Mouse (Mus musculus): ENCODE measurements around the gene Atp1a1.

The Atp1a1 gene

GRCm38 (mm10) chr3:101604550-101605223, at the start of gene Atp1a1:
Gene Atp1a1 (minus strand): TSS chr3:101604684.
- DNase-seq (ENCODE audit: extremely low read depth, low read depth, low spot score), result peak; percentile 68

- no peak for DNase-seq (ENCODE audit: extremely low read depth, low read depth, low spot score)
Observed at GRCm38 (mm10) chr3:101653446-101653845, 49.0 kb upstream of the Atp1a1 start.

GRCm38 (mm10) chr3:101652967-101653366, 48.5 kb upstream of the Atp1a1 start:
- peak; percentile 85 for DNase-seq (ENCODE audit: extremely low read depth, low read depth, low spot score)

GRCm38 (mm10) chr3:101650328-101650727, 45.8 kb upstream of the Atp1a1 start:
- DNase-seq (ENCODE audit: extremely low read depth, low read depth, low spot score), result no peak

GRCm38 (mm10) chr3:101649271-101649670, 44.8 kb upstream of the Atp1a1 start:
- peak; percentile 58 for DNase-seq (ENCODE audit: extremely low read depth, low read depth, low spot score)

- DNase-seq (ENCODE audit: extremely low read depth, low read depth, low spot score), result peak; percentile 99
Observed at GRCm38 (mm10) chr3:101648096-101648793, 43.8 kb upstream of the Atp1a1 start.

GRCm38 (mm10) chr3:101646806-101647205, 42.3 kb upstream of the Atp1a1 start:
- DNase-seq (ENCODE audit: extremely low read depth, low read depth, low spot score), result no peak

- no peak for DNase-seq (ENCODE audit: extremely low read depth, low read depth, low spot score)
Observed at GRCm38 (mm10) chr3:101645569-101646106, 41.2 kb upstream of the Atp1a1 start.

- no peak for DNase-seq (ENCODE audit: extremely low read depth, low read depth, low spot score)
Observed at GRCm38 (mm10) chr3:101644062-101644802, 39.7 kb upstream of the Atp1a1 start.

- no peak for DNase-seq (ENCODE audit: extremely low read depth, low read depth, low spot score)
Observed at GRCm38 (mm10) chr3:101643264-101643663, 38.8 kb upstream of the Atp1a1 start.

GRCm38 (mm10) chr3:101638223-101638622, 33.7 kb upstream of the Atp1a1 start:
- peak; percentile 75 for DNase-seq (ENCODE audit: extremely low read depth, low read depth, low spot score)

GRCm38 (mm10) chr3:101636510-101636909, 32.0 kb upstream of the Atp1a1 start:
- DNase-seq (ENCODE audit: extremely low read depth, low read depth, low spot score), result peak; percentile 89

- no peak for DNase-seq (ENCODE audit: extremely low read depth, low read depth, low spot score)
Observed at GRCm38 (mm10) chr3:101636086-101636485, 31.6 kb upstream of the Atp1a1 start.

GRCm38 (mm10) chr3:101634141-101634900, 29.8 kb upstream of the Atp1a1 start:
- DNase-seq (ENCODE audit: extremely low read depth, low read depth, low spot score), result no peak

- no peak for DNase-seq (ENCODE audit: extremely low read depth, low read depth, low spot score)
Observed at GRCm38 (mm10) chr3:101628255-101628654, 23.8 kb upstream of the Atp1a1 start.

GRCm38 (mm10) chr3:101624287-101624686, 19.8 kb upstream of the Atp1a1 start:
- DNase-seq (ENCODE audit: extremely low read depth, low read depth, low spot score), result no peak

- no peak for DNase-seq (ENCODE audit: extremely low read depth, low read depth, low spot score)
Observed at GRCm38 (mm10) chr3:101619017-101619416, 14.5 kb upstream of the Atp1a1 start.

- DNase-seq (ENCODE audit: extremely low read depth, low read depth, low spot score), result no peak
Observed at GRCm38 (mm10) chr3:101618505-101618904, 14.0 kb upstream of the Atp1a1 start.

GRCm38 (mm10) chr3:101617451-101617850, 13.0 kb upstream of the Atp1a1 start:
- no peak for DNase-seq (ENCODE audit: extremely low read depth, low read depth, low spot score)

- no peak for DNase-seq (ENCODE audit: extremely low read depth, low read depth, low spot score)
Observed at GRCm38 (mm10) chr3:101617007-101617406, 12.5 kb upstream of the Atp1a1 start.

GRCm38 (mm10) chr3:101615856-101616255, 11.4 kb upstream of the Atp1a1 start:
- DNase-seq (ENCODE audit: extremely low read depth, low read depth, low spot score), result no peak

Measured in fat pad, adult 2 months (tissue).